Mouse (Mus musculus): ENCODE data around the gene Gm21818.
"Not testable (repeated sequence)": the region's sequence is repeated elsewhere in the genome, so short reads cannot be mapped to it uniquely, and the experiment has no call there.

DNA sequence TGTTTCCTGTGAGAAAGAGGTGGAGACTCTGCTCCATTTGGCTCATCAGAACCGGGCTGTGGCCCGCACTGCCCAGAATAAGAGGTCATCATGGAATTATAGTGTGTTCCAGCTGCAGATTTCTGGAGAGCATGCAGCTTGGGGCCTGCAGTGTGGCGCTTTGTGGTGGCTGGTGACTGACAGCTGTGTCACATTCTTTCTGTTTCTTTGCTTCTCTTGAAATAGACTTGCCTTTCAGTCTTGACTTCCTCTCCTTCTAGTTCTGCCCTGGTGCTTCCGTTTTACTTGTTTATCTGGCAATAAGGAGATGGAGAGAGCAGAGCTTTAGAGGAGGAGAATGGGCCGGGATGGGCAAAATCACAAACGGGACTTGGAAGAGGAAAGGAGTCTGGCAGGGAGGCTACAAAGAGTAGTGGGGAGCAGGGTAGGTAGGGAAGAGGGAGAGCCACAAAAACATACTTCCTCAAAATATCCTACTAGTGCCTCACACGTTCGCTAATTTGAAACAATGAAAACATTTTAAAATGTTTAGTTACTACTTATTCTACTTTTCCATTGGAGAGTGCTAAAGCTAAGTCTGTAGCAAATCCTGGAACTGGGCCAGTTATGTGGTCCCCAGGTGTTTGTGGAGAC is 24.1 kb downstream of the Gm21818 start:
- TF ChIP-seq CTCF (IDR thresholded peaks at IDR 0.05; ENCODE audit: control insufficient read depth, insufficient read depth, low read length); POLR2A (IDR thresholded peaks at IDR 0.05; ENCODE audit: borderline replicate concordance, control insufficient read depth, low read depth, low read length): not testable (repeated sequence)
